35 mouse cellular contexts compared by ENCODE assay signal in the genomic region with DNA sequence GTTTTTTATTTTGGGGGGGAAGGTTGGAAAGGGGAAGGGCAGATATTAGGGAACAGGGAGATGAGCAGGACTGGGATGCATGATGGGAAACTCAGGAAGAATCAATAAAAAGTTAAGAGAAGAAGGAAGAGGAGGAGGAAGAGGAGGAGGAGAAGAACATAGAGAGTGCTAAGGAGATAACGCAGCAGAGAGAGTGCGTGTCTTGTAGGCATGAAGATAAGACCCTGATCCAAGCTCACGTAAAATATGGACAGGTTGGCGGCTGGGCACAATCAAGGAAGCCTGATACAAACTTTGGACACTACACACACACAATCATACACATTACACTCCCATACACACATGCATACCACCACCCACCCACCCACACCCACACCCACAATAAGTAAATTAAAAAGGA. TPM values are rescaled to one million over a fixed set of nuclear protein-coding genes. Genes with fewer than 3 reads are reported as not detected.
"Had no signal": no experiment of that assay in that cellular context is flagged by ENCODE, and none has a peak within 500 bp of the region (broad histone marks: within the 10 kb centered on the region; RNA-seq: fewer than 3 reads in every experiment).

No protein-coding gene starts in this region.

- H3K9ac ChIP-seq: limb, embryonic 12.5 days; limb, embryonic 13.5 days; limb, embryonic 15.5 days; liver, embryonic 12.5 days; liver, embryonic 13.5 days; liver, embryonic 14.5 days; liver, embryonic 15.5 days; liver, postnatal 0 days; lung, embryonic 14.5 days; lung, embryonic 15.5 days; midbrain, embryonic 12.5 days; midbrain, embryonic 13.5 days; midbrain, embryonic 15.5 days; neural tube, embryonic 12.5 days; neural tube, embryonic 13.5 days had no signal

- H3K4me1 ChIP-seq: limb, embryonic 10.5 days; limb, embryonic 12.5 days; limb, embryonic 13.5 days; limb, embryonic 15.5 days; lung, embryonic 15.5 days; midbrain, embryonic 10.5 days; midbrain, embryonic 12.5 days; midbrain, embryonic 13.5 days; midbrain, embryonic 15.5 days; neural tube, embryonic 12.5 days; neural tube, embryonic 13.5 days had no signal

- H3K4me3 ChIP-seq: limb, embryonic 10.5 days; limb, embryonic 12.5 days; limb, embryonic 13.5 days; limb, embryonic 15.5 days; liver, embryonic 12.5 days; liver, embryonic 13.5 days; liver, embryonic 15.5 days; lung, embryonic 15.5 days; megakaryocyte, embryonic 14.5 days; midbrain, embryonic 10.5 days; midbrain, embryonic 12.5 days; midbrain, embryonic 13.5 days; midbrain, embryonic 15.5 days; myocyte; neural tube, embryonic 12.5 days; neural tube, embryonic 13.5 days had no signal

- H3K36me3 ChIP-seq: limb, embryonic 10.5 days; limb, embryonic 12.5 days; limb, embryonic 13.5 days; limb, embryonic 15.5 days; liver, embryonic 12.5 days; liver, embryonic 13.5 days; liver, embryonic 15.5 days; lung, embryonic 15.5 days; midbrain, embryonic 10.5 days; midbrain, embryonic 12.5 days; midbrain, embryonic 13.5 days; midbrain, embryonic 15.5 days; neural tube, embryonic 12.5 days; neural tube, embryonic 13.5 days had no signal

- DNase-seq: left cerebral cortex, postnatal 4 days; liver; liver, embryonic 13.5 days; liver, postnatal 0 days; lung, adult 18-20 months; lung, adult 2 months; lung, embryonic 14.5 days; lung, postnatal 10 days; lung, postnatal 14 days; lung, postnatal 36 days; lung, postnatal 4 days; midbrain, embryonic 14.5 days had no signal

- H3K27ac ChIP-seq: limb, embryonic 10.5 days; limb, embryonic 12.5 days; limb, embryonic 13.5 days; limb, embryonic 15.5 days; liver, embryonic 12.5 days; liver, embryonic 13.5 days; liver, embryonic 14.5 days; liver, embryonic 15.5 days; lung, embryonic 15.5 days; macrophage; midbrain, embryonic 10.5 days; midbrain, embryonic 12.5 days; midbrain, embryonic 13.5 days; midbrain, embryonic 15.5 days; neural tube, embryonic 12.5 days; neural tube, embryonic 13.5 days had no signal

- ATAC-seq: liver, embryonic 12.5 days; liver, postnatal 0 days; lung, postnatal 0 days; midbrain, embryonic 13.5 days; midbrain, embryonic 15.5 days; midbrain, embryonic 16.5 days had no signal

- H3K4me2 ChIP-seq: limb, embryonic 12.5 days; limb, embryonic 13.5 days; limb, embryonic 15.5 days; liver, embryonic 11.5 days; liver, embryonic 12.5 days; liver, embryonic 13.5 days; liver, embryonic 15.5 days; lung, embryonic 14.5 days; lung, embryonic 15.5 days; midbrain, embryonic 11.5 days; midbrain, embryonic 12.5 days; midbrain, embryonic 13.5 days; midbrain, embryonic 15.5 days; neural tube, embryonic 12.5 days; neural tube, embryonic 13.5 days had no signal

- H3K9me3 ChIP-seq: limb, embryonic 10.5 days; limb, embryonic 12.5 days; limb, embryonic 13.5 days; limb, embryonic 15.5 days; liver, embryonic 12.5 days; liver, embryonic 13.5 days; liver, embryonic 15.5 days; lung, embryonic 15.5 days; megakaryocyte, embryonic 14.5 days; midbrain, embryonic 10.5 days; midbrain, embryonic 12.5 days; midbrain, embryonic 13.5 days; midbrain, embryonic 15.5 days; neural tube, embryonic 12.5 days; neural tube, embryonic 13.5 days had no signal

- H3K27me3 ChIP-seq: limb, embryonic 12.5 days; limb, embryonic 13.5 days; limb, embryonic 15.5 days; lung, embryonic 15.5 days; midbrain, embryonic 13.5 days; midbrain, embryonic 15.5 days; neural tube, embryonic 12.5 days; neural tube, embryonic 13.5 days had no signal

RNA-seq across cellular contexts. Expression of a gene that starts 10.2 kb away (rescaled TPM):
- total RNA-seq: megakaryocyte, adult 5-6 weeks; monocyte, adult 5-6 weeks had no signal
- polyA plus RNA-seq: macrophage had no signal
